Mouse (Mus musculus) intestine, embryonic 15.5 days (tissue): ENCODE measurements around the gene Ap1g1. TPM values are rescaled to one million over a fixed set of nuclear protein-coding genes. Genes with fewer than 3 reads are reported as not detected.

ENCODE experiments used
- ATAC-seq: fragments of 200-750 bp; cut with Nextera tagmentation; 2 replicates; pipeline ENCODE4 v1.8.0; 2017; ENCODE audit warnings: moderate TSS enrichment, moderate library complexity
- H3K27ac ChIP-seq: fragments of 300-500 bp; sonication (generic); 2 replicates; pipeline ENCODE4 v1.5.1; 2015; ENCODE audit warnings: mild to moderate bottlenecking, inconsistent platforms
- H3K27me3 ChIP-seq: fragments of 300-500 bp; sonication (generic); replicated peaks from 2 replicates; pipeline ENCODE4 v1.6.1; 2015; ENCODE audit warnings: inconsistent platforms
- H3K36me3 ChIP-seq: fragments of 300-500 bp; sonication (generic); 2 replicates; pipeline ENCODE4 v1.6.1; 2015; ENCODE audit warnings: inconsistent platforms
- H3K4me1 ChIP-seq: fragments of 300-500 bp; sonication (generic); replicated peaks from 2 replicates; pipeline ENCODE4 v1.6.1; 2015; ENCODE audit warnings: inconsistent platforms
- H3K4me2 ChIP-seq: fragments of 300-500 bp; sonication (generic); replicated peaks from 2 replicates; pipeline ENCODE4 v1.6.1; 2015; ENCODE audit warnings: mild to moderate bottlenecking, inconsistent platforms
- H3K4me3 ChIP-seq: fragments of 300-500 bp; sonication (generic); replicated peaks from 2 replicates; pipeline ENCODE4 v1.5.1; 2015; ENCODE audit warnings: inconsistent platforms
- H3K9ac ChIP-seq: fragments of 300-500 bp; sonication (generic); 2 replicates; pipeline ENCODE4 v1.6.1; 2015; ENCODE audit warnings: inconsistent platforms
- H3K9me3 ChIP-seq: fragments of 300-500 bp; sonication (generic); 2 replicates; pipeline ENCODE4 v1.6.1; 2016; ENCODE audit warnings: inconsistent platforms
- WGBS: fragments of 180-500 bp; shearing (Covaris S2); methylation state at CpG from one replicate; pipeline ENCODE4 v1.1.7; 2015; 5-methylcytosine and 5-hydroxymethylcytosine counted together
- polyA plus RNA-seq: library from polyadenylated mRNA; unstranded; fragments of >200 nt; fragmentation: Nextera tagmentation; extraction: Ambion mirVana; gene quantifications from 2 replicates; pipeline ENCODE4 v1.2.1, GENCODE M21; 2015

Ap1g1 gene
- polyA plus RNA-seq, 1 experiment from 2014 or later: 39.0 TPM

DNA sequence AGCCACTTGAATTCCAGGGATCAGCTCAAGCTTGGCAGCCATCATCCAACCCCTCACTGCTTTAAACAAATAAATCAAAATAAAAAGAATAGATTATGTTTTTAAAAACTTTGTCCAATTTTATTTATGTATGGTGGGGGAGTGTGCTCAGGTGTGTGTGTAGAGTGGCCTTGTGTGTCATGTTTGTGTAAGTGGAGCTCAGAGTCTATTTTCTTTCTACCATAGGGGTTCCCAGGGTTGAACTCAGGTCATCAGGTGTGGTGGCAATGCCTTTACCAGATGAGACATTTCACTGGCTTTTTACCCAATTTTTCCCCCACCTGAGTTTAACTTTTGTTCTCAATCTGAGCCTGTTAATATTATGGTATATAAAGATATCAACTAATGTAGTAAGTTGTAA is 20.4 kb downstream of the Ap1g1 start:
- Histone ChIP-seq H3K4me3 (no peak overlapping the region), H3K27ac (no peak overlapping the region), H3K27me3 (no peaks in the 10 kb centered on the region), H3K36me3 (no peaks in the 10 kb centered on the region), H3K9ac (no peak overlapping the region), H3K9me3 (no peaks in the 10 kb centered on the region), H3K4me2 (no peak overlapping the region), H3K4me1 (peaks cover 4% of the 10 kb centered on the region; the same call in 1 of the 2 replicates)
- ATAC-seq: 0 out of 2 replicates have a peak, but pooled peaks have one; percentile 43

DNA sequence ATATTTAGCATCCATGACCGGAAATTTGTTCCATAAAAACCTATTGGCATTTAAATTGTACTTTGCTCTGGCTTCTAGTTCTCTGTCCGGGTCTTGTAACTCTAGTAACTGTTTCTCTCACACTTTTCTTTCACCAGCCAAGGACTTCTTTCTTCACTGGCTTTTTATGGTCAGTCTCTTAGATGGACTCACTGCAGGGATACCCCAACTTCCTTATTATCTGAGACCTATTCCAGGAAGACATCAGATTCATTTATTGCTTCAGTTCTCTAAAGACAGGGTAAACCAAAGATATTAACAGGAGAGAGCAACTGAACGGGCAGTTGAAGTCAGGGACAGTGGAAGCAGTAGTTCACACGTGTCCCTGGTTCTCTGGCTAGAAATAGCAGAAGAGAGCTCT is 20.9 kb downstream of the Ap1g1 start:
- ATAC-seq: peak; percentile 53; the same call in 1 of the 2 replicates
- Histone ChIP-seq H3K27ac (0 out of 2 replicates have a peak overlapping the region, but pooled peaks have one; percentile 2), H3K36me3 (no peaks in the 10 kb centered on the region)

GRCm38 (mm10) chr8:109800325-109800724 is 22.0 kb downstream of the Ap1g1 start:
- no peak overlapping the region for H3K4me3 ChIP-seq
- 72% methylated on average over 2 of the region's 2 CpGs for WGBS
- no peak for ATAC-seq
- no peak overlapping the region for H3K4me2 ChIP-seq
- no peaks in the 10 kb centered on the region for H3K4me1 ChIP-seq
- no peak overlapping the region for H3K27ac ChIP-seq
- H3K36me3 ChIP-seq: no peaks in the 10 kb centered on the region
- no peak overlapping the region for H3K9ac ChIP-seq
- no peaks in the 10 kb centered on the region for H3K9me3 ChIP-seq
- H3K27me3 ChIP-seq: no peaks in the 10 kb centered on the region

More for the DNA sequence above, 20.9 kb downstream of the Ap1g1 start:
- H3K4me3 ChIP-seq: no peak overlapping the region
- H3K9ac ChIP-seq: no peak overlapping the region
- H3K9me3 ChIP-seq: no peaks in the 10 kb centered on the region
- WGBS: 42% methylated on average over 4 of the region's 4 CpGs
- H3K4me2 ChIP-seq: no peak overlapping the region
- H3K4me1 ChIP-seq: peaks cover 2% of the 10 kb centered on the region; the same call in 1 of the 2 replicates
- H3K27me3 ChIP-seq: no peaks in the 10 kb centered on the region

DNA sequence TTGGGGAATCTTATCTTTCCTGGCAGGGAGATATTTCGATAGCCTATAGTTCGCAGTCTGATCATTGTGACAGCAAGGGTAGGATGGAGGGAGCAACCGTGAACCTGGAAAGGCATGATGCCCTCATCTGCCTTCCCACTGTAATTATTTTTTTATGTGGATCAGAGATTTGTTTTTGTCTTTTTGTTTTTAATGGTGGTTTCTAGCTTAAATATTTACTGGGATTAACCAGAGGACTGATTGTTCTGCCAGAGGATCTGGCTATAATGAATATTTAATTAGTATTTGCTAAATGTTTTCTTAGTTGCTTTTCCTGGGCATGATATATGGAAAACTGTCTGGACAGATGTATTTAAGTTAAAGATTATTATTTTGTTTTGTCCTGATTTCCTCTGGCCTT is 24.9 kb downstream of the Ap1g1 start:
- Histone ChIP-seq H3K9ac (no peak overlapping the region), H3K27me3 (no peaks in the 10 kb centered on the region), H3K4me2 (no peak overlapping the region), H3K4me3 (no peak overlapping the region), H3K27ac (no peak overlapping the region), H3K36me3 (no peaks in the 10 kb centered on the region), H3K4me1 (0 out of 2 replicates have a peak, but pooled peaks cover 2% of the 10 kb centered on the region), H3K9me3 (no peaks in the 10 kb centered on the region)
- WGBS: 87% methylated on average over 3 of the region's 3 CpGs
- no peak for ATAC-seq

- Histone ChIP-seq H3K9ac (no peak overlapping the region), H3K4me1 (0 out of 2 replicates have a peak, but pooled peaks cover 2% of the 10 kb centered on the region), H3K27ac (no peak overlapping the region), H3K4me2 (no peak overlapping the region), H3K36me3 (no peaks in the 10 kb centered on the region), H3K27me3 (no peaks in the 10 kb centered on the region), H3K9me3 (no peaks in the 10 kb centered on the region), H3K4me3 (no peak overlapping the region)
- WGBS: 92% methylated on average over 3 of the region's 3 CpGs
- ATAC-seq: no peak
Measured at GRCm38 (mm10) chr8:109803801-109804200, 25.4 kb downstream of the Ap1g1 start.

DNA sequence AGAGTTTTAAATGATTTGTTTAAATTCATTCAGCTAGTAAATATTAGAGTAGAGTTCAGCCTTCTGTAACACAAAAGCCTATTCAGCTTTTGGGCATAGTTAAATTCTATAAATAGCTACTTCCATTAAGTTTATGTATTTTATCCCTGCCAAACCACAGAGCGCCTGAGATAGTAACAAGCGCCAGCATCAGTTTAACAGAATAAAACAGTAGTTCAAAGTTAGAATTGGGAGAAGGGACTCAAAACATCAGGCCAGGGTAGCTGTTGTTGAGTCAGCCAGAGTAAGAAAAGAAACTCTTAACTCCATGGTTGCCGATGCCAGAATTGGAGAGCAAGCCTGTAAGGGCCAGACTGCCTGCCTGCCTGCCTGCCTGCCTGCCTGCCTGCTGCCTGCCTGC is 28.2 kb downstream of the Ap1g1 start:
- H3K4me2 ChIP-seq: no peak overlapping the region
- no peak overlapping the region for H3K9ac ChIP-seq
- no peak overlapping the region for H3K27ac ChIP-seq
- H3K27me3 ChIP-seq: no peaks in the 10 kb centered on the region
- 0 out of 2 replicates have a peak, but pooled peaks cover 2% of the 10 kb centered on the region for H3K4me1 ChIP-seq
- H3K36me3 ChIP-seq: no peaks in the 10 kb centered on the region
- 65% methylated on average over 3 of the region's 3 CpGs for WGBS
- no peak overlapping the region for H3K4me3 ChIP-seq
- ATAC-seq: no peak
- H3K9me3 ChIP-seq: no peaks in the 10 kb centered on the region

- WGBS: 82% methylated on average over 7 of the region's 7 CpGs
- H3K4me1 ChIP-seq: 0 out of 2 replicates have a peak, but pooled peaks cover 2% of the 10 kb centered on the region
- no peak for ATAC-seq
- H3K9ac ChIP-seq: no peak overlapping the region
- no peak overlapping the region for H3K4me3 ChIP-seq
- no peaks in the 10 kb centered on the region for H3K36me3 ChIP-seq
- H3K27me3 ChIP-seq: no peaks in the 10 kb centered on the region
- no peaks in the 10 kb centered on the region for H3K9me3 ChIP-seq
- no peak overlapping the region for H3K4me2 ChIP-seq
- no peak overlapping the region for H3K27ac ChIP-seq
Measured at GRCm38 (mm10) chr8:109807401-109808119, 29.2 kb downstream of the Ap1g1 start.

- no peaks in the 10 kb centered on the region for H3K36me3 ChIP-seq
- H3K27ac ChIP-seq: no peak overlapping the region
- no peaks in the 10 kb centered on the region for H3K27me3 ChIP-seq
- H3K4me1 ChIP-seq: 0 out of 2 replicates have a peak, but pooled peaks cover 2% of the 10 kb centered on the region
- no peaks in the 10 kb centered on the region for H3K9me3 ChIP-seq
- H3K4me2 ChIP-seq: no peak overlapping the region
- no peak overlapping the region for H3K9ac ChIP-seq
- no peak overlapping the region for H3K4me3 ChIP-seq
- peak; percentile 31; the same call in 1 of the 2 replicates for ATAC-seq
Measured at GRCm38 (mm10) chr8:109808120-109808447, 29.7 kb downstream of the Ap1g1 start.

- Histone ChIP-seq H3K9ac (no peak overlapping the region), H3K36me3 (no peaks in the 10 kb centered on the region), H3K4me1 (0 out of 2 replicates have a peak, but pooled peaks cover 2% of the 10 kb centered on the region), H3K27me3 (no peaks in the 10 kb centered on the region), H3K27ac (no peak overlapping the region), H3K9me3 (no peaks in the 10 kb centered on the region), H3K4me3 (no peak overlapping the region), H3K4me2 (no peak overlapping the region)
- WGBS: 76% methylated on average over 3 of the region's 3 CpGs
- no peak for ATAC-seq
Measured at GRCm38 (mm10) chr8:109810434-109810833, 32.1 kb downstream of the Ap1g1 start.

DNA sequence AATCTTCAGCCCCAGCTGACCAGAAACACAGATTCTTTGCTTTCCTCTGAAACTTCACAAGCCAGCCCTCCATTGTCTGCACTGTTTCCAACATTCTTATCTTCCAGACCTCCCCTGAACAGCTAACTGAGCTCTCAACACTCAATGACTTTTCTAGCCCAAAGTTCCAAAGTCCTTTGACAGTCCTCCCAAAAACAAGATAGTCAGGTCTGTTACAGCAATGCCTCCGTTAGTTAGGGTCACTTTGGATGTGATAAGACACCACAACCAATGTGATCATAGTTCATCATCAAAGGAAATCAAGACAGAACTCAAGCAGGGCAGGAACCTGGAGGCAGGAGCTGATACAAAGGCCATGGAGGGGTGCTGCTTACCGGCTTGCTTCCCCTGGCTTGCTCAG is 36.9 kb downstream of the Ap1g1 start:
- no peak overlapping the region for H3K4me2 ChIP-seq
- no peak for ATAC-seq
- H3K9me3 ChIP-seq: no peaks in the 10 kb centered on the region
- H3K27me3 ChIP-seq: no peaks in the 10 kb centered on the region
- 79% methylated on average over 2 of the region's 2 CpGs for WGBS
- H3K4me1 ChIP-seq: no peaks in the 10 kb centered on the region
- H3K36me3 ChIP-seq: no peaks in the 10 kb centered on the region
- H3K4me3 ChIP-seq: no peak overlapping the region
- H3K27ac ChIP-seq: no peak overlapping the region
- H3K9ac ChIP-seq: no peak overlapping the region

- Histone ChIP-seq H3K4me3 (no peak overlapping the region), H3K4me1 (no peaks in the 10 kb centered on the region), H3K4me2 (no peak overlapping the region), H3K27me3 (no peaks in the 10 kb centered on the region), H3K9ac (no peak overlapping the region), H3K9me3 (no peaks in the 10 kb centered on the region), H3K27ac (no peak overlapping the region), H3K36me3 (no peaks in the 10 kb centered on the region)
- 33% methylated on average over 1 of the region's 1 CpGs for WGBS
- no peak for ATAC-seq
Measured at GRCm38 (mm10) chr8:109817933-109818332, 39.6 kb downstream of the Ap1g1 start.

DNA sequence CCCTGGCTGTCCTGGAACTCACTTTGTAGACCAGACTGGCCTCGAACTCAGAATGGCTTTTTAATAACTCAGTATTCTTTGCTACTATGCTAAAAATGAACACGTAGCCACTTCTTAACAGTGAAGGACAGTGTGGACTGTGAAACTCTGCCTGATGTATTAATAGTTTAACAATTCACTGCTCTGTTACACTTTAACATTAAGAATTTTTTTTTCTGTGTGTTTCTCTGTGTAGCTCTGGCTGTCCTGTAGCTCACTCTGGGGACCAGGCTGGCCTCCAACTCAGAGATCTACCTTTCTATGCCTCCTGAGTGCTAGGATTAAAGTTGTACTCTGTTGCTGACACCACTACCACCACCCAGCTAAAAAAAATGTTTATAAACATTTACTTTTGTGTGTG is 45.2 kb downstream of the Ap1g1 start:
- 94% methylated on average over 2 of the region's 2 CpGs for WGBS
- H3K4me2 ChIP-seq: no peak overlapping the region
- H3K27ac ChIP-seq: no peak overlapping the region

DNA sequence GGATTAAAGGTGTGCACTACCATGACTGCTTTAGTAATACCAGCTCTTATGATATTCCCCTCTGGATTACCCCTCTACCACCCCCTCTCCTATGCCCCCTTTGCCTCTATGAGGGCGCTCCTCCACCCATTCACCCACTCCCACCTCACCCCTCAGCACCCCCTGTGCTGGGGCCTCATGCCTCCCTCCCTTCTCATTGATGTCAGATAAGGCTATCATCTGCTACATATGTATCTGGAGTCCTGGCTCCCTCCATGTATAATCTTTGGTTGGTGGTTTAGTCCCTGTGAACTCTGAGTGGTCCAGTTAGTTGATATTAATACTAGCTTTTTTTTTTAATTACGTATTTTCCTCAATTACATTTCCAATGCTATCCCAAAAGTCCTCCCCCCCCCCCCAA is 61.5 kb downstream of the Ap1g1 start:
- Histone ChIP-seq H3K36me3 (peaks cover 5% of the 10 kb centered on the region; the same call in 1 of the 2 replicates), H3K4me1 (no peaks in the 10 kb centered on the region), H3K9ac (no peak overlapping the region), H3K9me3 (no peaks in the 10 kb centered on the region), H3K4me3 (no peak overlapping the region), H3K27ac (no peak overlapping the region), H3K4me2 (no peak overlapping the region), H3K27me3 (no peaks in the 10 kb centered on the region)
- WGBS: 94% methylated on average over 2 of the region's 2 CpGs
- ATAC-seq: no peak

More for the DNA sequence above, 45.2 kb downstream of the Ap1g1 start:
- Histone ChIP-seq H3K9me3 (no peaks in the 10 kb centered on the region), H3K27me3 (no peaks in the 10 kb centered on the region), H3K9ac (no peak overlapping the region), H3K36me3 (0 out of 2 replicates have a peak, but pooled peaks cover 4% of the 10 kb centered on the region), H3K4me1 (no peaks in the 10 kb centered on the region), H3K4me3 (no peak overlapping the region)
- no peak for ATAC-seq
